Mouse (Mus musculus) embryonic fibroblast, embryonic 13.5 days (primary cell): Measurements from ENCODE around the gene Coro7. TPM values are rescaled to one million over a fixed set of nuclear protein-coding genes. Genes with fewer than 3 reads are reported as not detected.

Experiments
- H3K27ac ChIP-seq: 2 replicates; pipeline ENCODE4 v1.5.1; 2012; ENCODE audit warnings: low read length, control low read depth, inconsistent platforms; ENCODE audit not compliant: insufficient read depth
- H3K4me1 ChIP-seq: 2 replicates; pipeline ENCODE4 v1.6.1; 2011; ENCODE audit warnings: low read length; ENCODE audit not compliant: control insufficient read depth, insufficient read depth
- H3K4me3 ChIP-seq: 2 replicates; pipeline ENCODE4 v1.5.1; 2011; ENCODE audit warnings: mild to moderate bottlenecking, control low read depth, low read length; ENCODE audit not compliant: insufficient read depth
- CTCF ChIP-seq: IDR thresholded peaks from 2 replicates; pipeline ENCODE4 v1.5.1; 2011; ENCODE audit warnings: mild to moderate bottlenecking, control low read depth, low read length, moderate library complexity, borderline replicate concordance; ENCODE audit not compliant: insufficient read depth
- POLR2A ChIP-seq: IDR thresholded peaks from 2 replicates; pipeline ENCODE4 v1.6.1; 2011; ENCODE audit warnings: low read depth, mild to moderate bottlenecking, control low read depth, low read length, moderate library complexity
- polyA plus RNA-seq: library from polyadenylated mRNA; stranded (reverse); fragments of >200 nt; gene quantifications from 2 replicates; pipeline ENCODE4 v1.2.4, GENCODE M21; 2011; ENCODE audit warnings: low read depth; ENCODE audit not compliant: missing spikeins, insufficient read length

Coro7 gene
- polyA plus RNA-seq, 1 experiment = 23.3 TPM

GRCm38 (mm10) chr16:4608532-4609059 lies 71.0 kb downstream of the Coro7 start:
- TF ChIP-seq CTCF (no peak), POLR2A (no peak)
- H3K27ac ChIP-seq = no peak overlapping the region
- H3K4me1 ChIP-seq = peaks cover 26% of the 10 kb centered on the region
- no peak overlapping the region for H3K4me3 ChIP-seq

- no peak overlapping the region for H3K27ac ChIP-seq
- no peak overlapping the region for H3K4me3 ChIP-seq
- TF ChIP-seq CTCF (peak; percentile 78), POLR2A (no peak)
- peaks cover 31% of the 10 kb centered on the region for H3K4me1 ChIP-seq
Measured at GRCm38 (mm10) chr16:4607818-4608531, 71.6 kb downstream of the Coro7 start.

- Histone ChIP-seq H3K4me3 (no peak overlapping the region), H3K27ac (no peak overlapping the region), H3K4me1 (peaks cover 41% of the 10 kb centered on the region)
- TF ChIP-seq CTCF (peak; percentile 37; the same call in 1 of the 2 replicates), POLR2A (no peak)
Measured at GRCm38 (mm10) chr16:4606431-4607084, 73.0 kb downstream of the Coro7 start.

GRCm38 (mm10) chr16:4605514-4606131 lies 74.0 kb downstream of the Coro7 start:
- no peak for TF ChIP-seq CTCF
- no peak for TF ChIP-seq POLR2A
- Histone ChIP-seq H3K4me3 (no peak overlapping the region), H3K27ac (no peak overlapping the region), H3K4me1 (peaks cover 50% of the 10 kb centered on the region)

- Histone ChIP-seq H3K4me1 (peaks cover 56% of the 10 kb centered on the region), H3K4me3 (no peak overlapping the region), H3K27ac (no peak overlapping the region)
- TF ChIP-seq CTCF = no peak
- TF ChIP-seq POLR2A = no peak
Measured at GRCm38 (mm10) chr16:4604293-4604837, 75.2 kb downstream of the Coro7 start.

- peak overlapping the region; percentile 5; the same call in 1 of the 2 replicates for H3K27ac ChIP-seq
- no peak for TF ChIP-seq CTCF
- TF ChIP-seq POLR2A = no peak
- no peak overlapping the region for H3K4me3 ChIP-seq
- peaks cover 61% of the 10 kb centered on the region for H3K4me1 ChIP-seq
Measured at GRCm38 (mm10) chr16:4603453-4603837, 76.1 kb downstream of the Coro7 start.

- peak overlapping the region; percentile 6; the same call in 1 of the 2 replicates for H3K27ac ChIP-seq
- peaks cover 64% of the 10 kb centered on the region for H3K4me1 ChIP-seq
- H3K4me3 ChIP-seq = no peak overlapping the region
- TF ChIP-seq POLR2A (no peak), CTCF (no peak)
Measured at GRCm38 (mm10) chr16:4602766-4603452, 76.7 kb downstream of the Coro7 start.

GRCm38 (mm10) chr16:4602189-4602588 lies 77.4 kb downstream of the Coro7 start:
- Histone ChIP-seq H3K4me3 (no peak overlapping the region), H3K27ac (no peak overlapping the region), H3K4me1 (peaks cover 66% of the 10 kb centered on the region)
- TF ChIP-seq POLR2A (no peak), CTCF (no peak)

- Histone ChIP-seq H3K4me3 (no peak overlapping the region), H3K27ac (peak overlapping the region; percentile 32; the same call in 1 of the 2 replicates), H3K4me1 (peaks cover 53% of the 10 kb centered on the region)
- TF ChIP-seq CTCF (no peak), POLR2A (no peak)
Measured at GRCm38 (mm10) chr16:4600701-4601310, 78.8 kb downstream of the Coro7 start.
